Mouse (Mus musculus) embryonic facial prominence, embryonic 15.5 days (tissue): Measurements from ENCODE around the gene Kif15. TPM values are rescaled to one million over a fixed set of nuclear protein-coding genes. Genes with fewer than 3 reads are reported as not detected.

ENCODE experiments used
- ATAC-seq: fragments of 200-750 bp; cut with Nextera tagmentation; 2 replicates; pipeline ENCODE4 v1.8.0; 2017; ENCODE audit warnings: low read depth, moderate TSS enrichment; ENCODE audit not compliant: insufficient number of reproducible peaks, low FRiP score, low TSS enrichment
- H3K27ac ChIP-seq: fragments of 300-500 bp; sonication (generic); replicated peaks from 2 replicates; pipeline ENCODE4 v1.5.1; 2015; ENCODE audit warnings: mild to moderate bottlenecking, inconsistent platforms
- H3K27me3 ChIP-seq: fragments of 300-500 bp; sonication (generic); 2 replicates; pipeline ENCODE4 v1.6.1; 2015; ENCODE audit warnings: inconsistent platforms
- H3K36me3 ChIP-seq: fragments of 300-500 bp; sonication (generic); 2 replicates; pipeline ENCODE4 v1.6.1; 2015; ENCODE audit warnings: mild to moderate bottlenecking, inconsistent platforms
- H3K4me1 ChIP-seq: fragments of 300-500 bp; sonication (generic); 2 replicates; pipeline ENCODE4 v1.6.1; 2015; ENCODE audit warnings: inconsistent platforms
- H3K4me2 ChIP-seq: fragments of 300-500 bp; sonication (generic); replicated peaks from 2 replicates; pipeline ENCODE4 v1.6.1; 2015; ENCODE audit warnings: mild to moderate bottlenecking, inconsistent platforms
- H3K4me3 ChIP-seq: fragments of 300-500 bp; sonication (generic); replicated peaks from 2 replicates; pipeline ENCODE4 v1.5.1; 2015; ENCODE audit warnings: mild to moderate bottlenecking, inconsistent platforms
- H3K9ac ChIP-seq: fragments of 300-500 bp; sonication (generic); 2 replicates; pipeline ENCODE4 v1.6.1; 2015; ENCODE audit warnings: inconsistent platforms
- H3K9me3 ChIP-seq: fragments of 300-500 bp; sonication (generic); replicated peaks from 2 replicates; pipeline ENCODE4 v1.6.1; 2016; ENCODE audit warnings: inconsistent platforms
- WGBS: fragments of 180-500 bp; shearing (Covaris S2); methylation state at CpG from one replicate; pipeline ENCODE4 v1.1.7; 2015; 5-methylcytosine and 5-hydroxymethylcytosine counted together
- polyA plus RNA-seq: library from polyadenylated mRNA; unstranded; fragments of >200 nt; fragmentation: Nextera tagmentation; extraction: Ambion mirVana; gene quantifications from 2 replicates; pipeline ENCODE4 v1.2.1, GENCODE M21; 2015

Kif15 gene
- polyA plus RNA-seq, 1 experiment from 2014 or later, result 39.1 TPM

DNA sequence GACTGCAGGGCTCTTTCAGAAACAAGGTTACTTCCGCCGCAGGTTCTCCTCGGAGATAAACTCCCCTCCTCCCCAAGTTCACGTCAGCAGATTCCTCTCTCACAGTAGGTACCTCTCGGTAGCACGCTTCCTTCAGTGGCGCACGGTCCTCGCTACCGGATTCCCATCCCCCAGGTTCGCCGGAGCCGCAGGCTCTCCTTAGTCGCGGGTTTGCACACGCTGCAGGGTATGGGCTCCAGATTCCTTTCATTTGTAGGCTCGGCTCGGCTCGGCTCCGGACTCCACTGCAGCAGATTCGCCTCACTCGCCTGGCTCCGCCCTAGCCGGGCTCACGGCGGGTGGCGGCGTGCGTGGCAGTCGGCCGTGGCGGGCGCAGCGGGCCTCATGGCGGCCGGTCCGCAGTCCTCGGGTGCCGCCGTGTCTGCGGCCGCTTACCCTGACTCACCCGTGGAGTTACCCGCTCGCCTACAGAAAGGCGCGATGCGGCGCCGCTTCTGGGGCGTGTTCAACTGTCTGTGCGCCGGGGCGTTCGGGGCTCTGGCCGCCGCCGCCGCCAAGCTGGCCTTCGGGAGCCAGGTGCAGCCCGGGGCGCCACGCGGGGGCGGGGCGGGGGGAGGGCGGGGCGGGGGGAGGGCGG is 70.3 kb downstream of the Kif15 start, which contains the start of gene Tmem42:
Tmem42 (plus strand) TSS at position 332 of the 637 bp plus-strand sequence.
- Histone ChIP-seq H3K4me2 (peak within 1 kb of the TSS; percentile 69), H3K4me1 (peaks cover 13% of the 10 kb centered on the region; the same call in 1 of the 2 replicates), H3K36me3 (peaks cover 12% of the 10 kb centered on the region; the same call in 1 of the 2 replicates), H3K27me3 (no peaks in the 10 kb centered on the region), H3K9ac (peak within 1 kb of the TSS; percentile 47), H3K27ac (peak within 1 kb of the TSS; percentile 91), H3K9me3 (no peaks in the 10 kb centered on the region), H3K4me3 (peak within 1 kb of the TSS; percentile 57)
- WGBS, result under 1% methylated on average over 58 of the region's 69 CpGs
- peak; percentile 98 for ATAC-seq

DNA sequence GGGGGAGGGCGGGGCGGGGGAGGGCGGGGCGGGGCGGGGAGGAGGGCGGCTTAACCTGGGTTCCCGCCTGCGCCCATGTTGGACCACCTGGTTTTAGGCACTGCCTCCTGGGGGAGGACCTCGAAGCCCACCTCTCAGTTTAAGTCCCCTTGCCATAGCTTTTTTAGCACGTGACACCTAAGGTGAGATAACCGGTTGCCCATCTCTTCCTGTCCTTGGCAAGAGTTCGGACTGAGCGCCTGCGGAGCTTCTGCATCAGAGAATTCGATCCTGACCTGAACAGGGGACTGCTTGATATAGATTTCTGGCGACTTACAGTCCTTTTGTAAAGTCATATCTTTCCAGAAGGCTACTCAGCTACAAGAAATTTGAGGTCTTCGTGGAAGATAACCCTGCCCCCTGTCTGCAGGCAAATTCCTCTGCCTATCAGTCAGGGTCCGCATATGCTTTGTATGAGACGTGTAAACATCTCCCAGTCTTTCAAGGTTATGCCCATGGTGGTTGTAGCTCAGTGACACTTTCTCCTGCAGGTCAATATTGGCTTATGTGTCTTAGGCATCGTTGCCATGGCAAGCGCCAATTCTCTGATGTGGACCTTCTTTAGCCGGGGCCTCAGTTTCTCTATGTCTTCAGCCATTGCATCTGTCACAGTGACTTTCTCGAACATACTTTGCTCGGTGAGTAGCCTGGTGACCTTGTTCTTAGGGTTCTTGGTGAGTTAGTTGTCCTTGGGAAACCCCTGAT is 71.0 kb downstream of the Kif15 start:
- ATAC-seq, result peak; percentile 21; the same call in 1 of the 2 replicates
- Histone ChIP-seq H3K9me3 (no peaks in the 10 kb centered on the region), H3K4me2 (peak overlapping the region; percentile 69), H3K27ac (no peak overlapping the region), H3K4me3 (peak overlapping the region; percentile 57), H3K27me3 (no peaks in the 10 kb centered on the region), H3K9ac (no peak overlapping the region), H3K4me1 (peaks cover 13% of the 10 kb centered on the region; the same call in 1 of the 2 replicates), H3K36me3 (peaks cover 5% of the 10 kb centered on the region; the same call in 1 of the 2 replicates)
- 34% methylated on average over 20 of the region's 24 CpGs for WGBS

DNA sequence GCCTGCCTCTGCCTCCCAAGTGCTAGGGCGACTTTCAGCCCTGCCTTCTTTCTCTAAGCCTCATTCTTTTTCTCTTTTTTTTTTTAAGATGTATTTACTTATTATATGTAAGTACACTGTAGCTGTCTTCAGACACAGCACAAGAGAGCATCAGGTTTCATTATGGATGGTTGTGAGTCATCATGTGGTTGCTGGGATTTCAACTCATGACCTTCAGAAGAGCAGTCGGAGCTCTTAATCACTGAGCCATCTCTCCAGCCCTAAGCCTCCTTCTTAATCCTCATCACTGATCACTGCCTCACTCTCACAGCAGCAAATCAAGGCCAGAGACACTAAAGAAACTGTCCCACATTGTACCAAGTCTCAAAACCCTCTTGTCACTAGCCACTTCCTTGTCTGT is 73.4 kb downstream of the Kif15 start:
- Histone ChIP-seq H3K4me3 (no peak overlapping the region), H3K9ac (no peak overlapping the region), H3K4me2 (no peak overlapping the region), H3K36me3 (no peaks in the 10 kb centered on the region), H3K27ac (no peak overlapping the region), H3K4me1 (peaks cover 13% of the 10 kb centered on the region; the same call in 1 of the 2 replicates), H3K9me3 (no peaks in the 10 kb centered on the region), H3K27me3 (no peaks in the 10 kb centered on the region)
- no peak for ATAC-seq
- WGBS, result 71% methylated on average over 2 of the region's 2 CpGs

DNA sequence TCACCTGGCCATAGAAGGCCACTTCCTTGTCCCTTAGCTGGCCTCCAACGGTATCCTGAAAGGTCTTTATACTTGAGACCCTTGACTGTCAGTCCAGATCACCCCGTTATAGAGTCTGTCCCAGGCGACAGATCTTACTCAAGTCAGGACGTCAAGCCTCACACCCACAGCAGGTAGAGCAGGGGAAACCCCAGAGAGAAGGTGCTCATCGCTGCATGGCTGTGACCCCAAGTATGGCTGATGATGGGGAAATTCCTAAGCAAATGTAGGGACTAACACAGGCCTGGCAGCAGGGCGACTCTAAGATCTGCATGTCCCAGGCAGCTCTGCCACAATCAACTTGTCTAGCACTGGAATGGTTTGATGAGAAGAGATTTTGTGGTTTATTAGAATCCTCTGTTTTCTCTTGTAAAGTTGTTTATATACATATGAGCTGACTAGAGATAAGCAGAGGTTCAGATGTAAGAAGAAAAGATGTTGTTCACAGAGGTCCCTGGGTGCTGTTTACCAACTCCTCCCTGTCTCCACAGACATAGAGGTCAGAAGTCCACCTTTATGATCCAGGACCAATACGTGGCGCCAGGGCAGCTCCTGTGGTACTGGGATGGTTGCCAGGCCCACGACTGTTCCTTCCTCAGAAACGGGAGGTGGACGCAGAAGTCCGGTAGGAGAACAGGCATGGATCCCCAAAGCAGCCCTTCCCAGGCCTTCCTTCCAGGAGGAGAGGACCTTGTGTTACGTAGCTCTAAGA is 80.8 kb downstream of the Kif15 start:
- no peak for ATAC-seq
- no peak overlapping the region for H3K9ac ChIP-seq
- H3K4me3 ChIP-seq, result no peak overlapping the region
- no peak overlapping the region for H3K4me2 ChIP-seq
- no peak overlapping the region for H3K27ac ChIP-seq
- no peaks in the 10 kb centered on the region for H3K36me3 ChIP-seq
- no peaks in the 10 kb centered on the region for H3K4me1 ChIP-seq
- 82% methylated on average over 13 of the region's 13 CpGs for WGBS
- H3K27me3 ChIP-seq, result no peaks in the 10 kb centered on the region
- H3K9me3 ChIP-seq, result no peaks in the 10 kb centered on the region

DNA sequence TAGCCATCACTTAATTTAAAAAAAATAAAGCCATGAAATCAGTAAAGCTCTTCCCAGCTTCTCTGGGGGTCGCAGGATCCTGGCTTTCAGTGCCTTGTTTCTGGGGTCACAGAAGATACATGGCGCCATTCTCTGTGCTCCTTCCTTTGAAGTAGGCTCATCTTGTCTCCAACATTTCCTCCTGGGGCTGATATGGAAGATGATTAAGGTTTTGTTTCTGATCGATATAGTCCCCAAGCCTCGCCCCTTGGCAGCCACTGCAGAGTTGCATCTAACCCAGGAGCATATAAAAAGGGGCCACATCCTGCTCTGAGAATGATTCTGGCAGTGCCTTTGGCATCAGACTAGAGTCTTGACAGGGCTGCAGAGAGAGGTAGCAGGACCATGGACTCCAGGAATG is 83.6 kb downstream of the Kif15 start, which contains the start of gene Tgm4:
Tgm4 (plus strand) TSS at position 301 of the 400 bp plus-strand sequence.
- 84% methylated on average over 4 of the region's 4 CpGs for WGBS
- H3K4me2 ChIP-seq, result no peak within 1 kb of the TSS
- H3K36me3 ChIP-seq, result no peaks in the 10 kb centered on the region
- H3K27ac ChIP-seq, result no peak within 1 kb of the TSS
- no peaks in the 10 kb centered on the region for H3K4me1 ChIP-seq
- H3K4me3 ChIP-seq, result no peak within 1 kb of the TSS
- H3K9me3 ChIP-seq, result no peaks in the 10 kb centered on the region
- no peaks in the 10 kb centered on the region for H3K27me3 ChIP-seq
- no peak for ATAC-seq
- H3K9ac ChIP-seq, result no peak within 1 kb of the TSS

DNA sequence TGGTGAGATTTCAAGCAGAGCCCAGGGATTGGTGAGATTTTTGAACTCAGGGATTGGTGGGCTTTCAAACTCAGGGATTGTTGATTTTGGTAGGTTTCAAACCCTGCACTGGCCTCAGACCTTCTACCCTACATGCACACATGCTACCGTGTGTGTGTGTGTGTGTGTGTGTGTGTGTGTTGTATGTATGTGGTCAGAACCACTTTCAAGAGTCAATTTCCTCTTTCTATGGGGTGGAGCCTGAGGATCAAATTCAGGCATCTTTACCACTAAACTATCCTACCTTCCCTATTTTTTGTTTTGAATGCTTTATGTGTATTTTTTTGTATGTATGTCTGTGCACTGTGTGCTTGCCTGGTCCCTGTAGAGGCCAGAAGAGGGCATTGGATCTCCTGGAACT is 96.8 kb downstream of the Kif15 start:
- H3K4me2 ChIP-seq, result no peak overlapping the region
- no peaks in the 10 kb centered on the region for H3K4me1 ChIP-seq
- H3K4me3 ChIP-seq, result no peak overlapping the region
- H3K27ac ChIP-seq, result no peak overlapping the region
- no peak overlapping the region for H3K9ac ChIP-seq
- no peaks in the 10 kb centered on the region for H3K9me3 ChIP-seq
- 74% methylated on average over 1 of the region's 1 CpGs for WGBS
- H3K27me3 ChIP-seq, result no peaks in the 10 kb centered on the region
- ATAC-seq, result no peak
- no peaks in the 10 kb centered on the region for H3K36me3 ChIP-seq

DNA sequence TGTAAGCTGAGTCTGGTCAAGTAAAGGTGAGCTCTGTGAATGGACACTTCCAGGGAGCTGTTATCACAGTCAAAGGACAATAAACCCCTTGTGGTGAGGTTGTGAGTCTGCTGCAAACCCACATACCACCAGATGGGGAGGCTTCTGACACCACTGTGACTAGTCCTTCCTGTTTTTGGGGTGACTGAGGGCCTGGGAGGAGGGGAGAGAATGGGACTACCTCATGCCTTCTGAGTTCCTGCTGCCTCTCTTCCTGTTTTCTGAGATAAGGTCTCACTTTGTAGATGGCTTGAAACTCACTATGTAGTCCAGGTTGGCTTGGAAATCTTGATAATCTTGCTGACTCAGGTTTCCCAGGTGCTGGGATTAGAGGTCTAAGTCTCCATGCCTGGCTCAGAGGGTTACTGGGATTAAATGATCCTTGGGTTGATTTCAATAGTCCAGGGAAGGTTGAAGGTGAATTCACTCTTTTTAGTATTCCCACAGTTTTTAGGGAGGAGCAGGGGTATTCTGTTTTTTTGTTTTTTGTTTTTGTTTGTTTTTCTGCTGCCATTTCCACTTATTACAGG is 108.0 kb downstream of the Kif15 start:
- Histone ChIP-seq H3K4me3 (no peak overlapping the region), H3K9ac (no peak overlapping the region), H3K27me3 (no peaks in the 10 kb centered on the region), H3K27ac (no peak overlapping the region), H3K4me1 (no peaks in the 10 kb centered on the region), H3K36me3 (no peaks in the 10 kb centered on the region), H3K4me2 (no peak overlapping the region), H3K9me3 (no peaks in the 10 kb centered on the region)
- no peak for ATAC-seq

DNA sequence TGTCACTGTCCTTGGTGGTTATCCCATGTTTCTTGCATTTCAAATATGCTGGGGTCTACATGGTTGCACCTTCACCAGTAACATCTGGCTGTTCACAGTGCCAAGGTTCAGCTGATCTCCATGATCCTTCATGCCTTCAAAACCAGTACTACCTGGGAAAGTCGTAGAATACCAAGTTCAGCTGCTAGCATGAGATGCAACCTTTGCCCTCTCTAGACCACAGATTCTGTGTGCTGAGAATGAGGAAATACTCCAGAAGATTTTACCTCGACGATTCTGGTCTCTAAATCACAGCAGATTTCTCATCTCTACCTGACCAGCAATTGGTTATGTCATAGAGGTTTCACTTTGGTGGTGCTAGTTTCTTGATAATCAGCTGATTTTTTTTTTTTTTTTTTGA is 109.3 kb downstream of the Kif15 start:
- ATAC-seq, result no peak
- WGBS, result 83% methylated on average over 3 of the region's 3 CpGs
- no peak overlapping the region for H3K4me2 ChIP-seq
- H3K9ac ChIP-seq, result no peak overlapping the region
- H3K27me3 ChIP-seq, result no peaks in the 10 kb centered on the region
- H3K4me3 ChIP-seq, result no peak overlapping the region
- H3K9me3 ChIP-seq, result no peaks in the 10 kb centered on the region
- H3K4me1 ChIP-seq, result no peaks in the 10 kb centered on the region
- H3K27ac ChIP-seq, result no peak overlapping the region
- H3K36me3 ChIP-seq, result no peaks in the 10 kb centered on the region

Other genes with a start within 250 kb of the Kif15 start
- gene Topaz1, start 203.7 kb upstream of the Kif15 start, polyA plus RNA-seq, result not detected in 2 replicates
- 7.5 and 7.7 TPM in 2 replicates for gene Tcaim, start 145.5 kb upstream of the Kif15 start, polyA plus RNA-seq
- gene Gm35549, start 107.0 kb upstream of the Kif15 start, polyA plus RNA-seq, result 0.85 and 1.1 TPM in 2 replicates
- 61.4 and 63.9 TPM in 2 replicates for gene Zfp445, start 85.0 kb upstream of the Kif15 start, polyA plus RNA-seq
- 5.3 and 6.5 TPM in 2 replicates for gene Zkscan7, start 65.4 kb upstream of the Kif15 start, polyA plus RNA-seq
- 17.5 and 18.4 TPM in 2 replicates for gene Zfp105, start 28.0 kb upstream of the Kif15 start, polyA plus RNA-seq
- gene 1110059G10Rik, start within 50 bp of the Kif15 start, polyA plus RNA-seq, result 28.1 and 29.2 TPM in 2 replicates
- gene Tmem42, start 70.3 kb downstream of the Kif15 start, polyA plus RNA-seq, result 26.0 and 27.3 TPM in 2 replicates
- gene Tgm4, start 83.7 kb downstream of the Kif15 start, polyA plus RNA-seq, result 0.42 and 0.47 TPM in 2 replicates
- 74.8 and 78.9 TPM in 2 replicates for gene Zdhhc3, start 162.2 kb downstream of the Kif15 start, polyA plus RNA-seq
- 98.0 and 105 TPM in 2 replicates for gene Exosc7, start 162.2 kb downstream of the Kif15 start, polyA plus RNA-seq
- 5.4 and 5.6 TPM in 2 replicates for gene Clec3b, start 199.9 kb downstream of the Kif15 start, polyA plus RNA-seq